Mouse (Mus musculus): ENCODE results near the gene Slc6a17. TPM values are rescaled to one million over a fixed set of nuclear protein-coding genes. Genes with fewer than 3 reads are reported as not detected.

Slc6a17 gene
- not detected for polyA plus RNA-seq (2017; shearing (Covaris generic))

GRCm38 (mm10) chr3:107517631-107518108, at the start of gene Slc6a17:
Gene Slc6a17, minus strand, starts transcription at chr3:107518018.
- ATAC-seq: no peak

DNA sequence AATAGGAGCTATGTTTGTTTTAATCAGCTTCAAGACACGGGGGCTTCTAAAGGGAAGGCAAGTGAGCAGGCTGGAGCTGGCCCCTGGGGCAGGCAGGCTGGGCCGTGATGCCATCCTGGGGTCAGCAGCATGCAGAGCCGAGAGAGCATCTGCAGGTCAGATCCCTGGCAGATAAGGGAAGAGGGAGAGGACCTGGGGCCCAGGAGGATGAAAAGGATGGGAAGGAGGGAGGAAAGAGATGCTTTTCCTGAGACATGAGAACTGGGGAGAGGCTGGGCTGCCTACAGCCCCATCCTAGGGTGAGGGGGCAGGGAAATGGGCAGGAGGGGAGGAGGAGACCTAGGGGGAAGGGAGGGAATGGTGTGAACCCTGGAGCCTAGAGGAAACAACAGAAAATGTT, 47.5 kb upstream of the Slc6a17 start:
- ATAC-seq: no peak

DNA sequence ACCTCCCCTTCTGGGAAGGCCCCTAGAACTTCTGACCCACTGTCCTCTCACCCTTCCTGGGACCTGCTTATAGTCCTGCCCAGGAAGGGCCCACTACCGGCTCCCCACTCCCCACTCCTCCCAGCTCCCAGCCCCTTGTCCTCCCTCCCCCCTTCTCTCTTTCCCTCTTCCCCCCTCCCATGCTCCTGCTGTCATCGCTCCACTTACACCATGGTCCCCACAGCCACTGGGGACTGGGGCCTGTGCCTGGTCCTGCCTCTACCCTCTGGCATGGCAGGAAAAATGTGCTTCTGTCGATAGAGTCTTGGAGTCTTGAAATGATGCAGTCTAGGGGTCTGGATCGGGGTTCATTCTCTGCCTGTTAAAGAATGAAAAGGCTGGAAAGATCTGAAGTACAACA, 46.1 kb upstream of the Slc6a17 start:
- no peak for ATAC-seq

DNA sequence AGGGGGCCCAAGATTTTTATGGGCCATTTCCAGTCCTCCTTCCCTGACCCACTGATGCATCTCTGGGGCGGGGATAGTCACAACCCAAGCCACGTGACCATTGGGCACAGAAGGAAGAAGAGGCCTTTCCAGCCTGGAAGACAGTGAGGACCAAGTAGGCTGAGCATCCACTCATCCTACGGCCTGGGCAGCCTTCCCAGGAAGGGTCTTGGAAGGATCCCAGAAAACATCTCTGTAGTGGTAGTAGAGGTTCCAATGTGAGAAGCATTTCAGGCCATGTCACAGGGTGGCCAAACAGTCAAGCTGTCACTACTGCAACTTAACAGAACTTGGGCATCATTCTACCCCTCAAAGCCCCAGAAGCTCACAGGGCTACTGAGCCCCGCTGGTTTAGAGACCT, 44.8 kb upstream of the Slc6a17 start:
- ATAC-seq: no peak

DNA sequence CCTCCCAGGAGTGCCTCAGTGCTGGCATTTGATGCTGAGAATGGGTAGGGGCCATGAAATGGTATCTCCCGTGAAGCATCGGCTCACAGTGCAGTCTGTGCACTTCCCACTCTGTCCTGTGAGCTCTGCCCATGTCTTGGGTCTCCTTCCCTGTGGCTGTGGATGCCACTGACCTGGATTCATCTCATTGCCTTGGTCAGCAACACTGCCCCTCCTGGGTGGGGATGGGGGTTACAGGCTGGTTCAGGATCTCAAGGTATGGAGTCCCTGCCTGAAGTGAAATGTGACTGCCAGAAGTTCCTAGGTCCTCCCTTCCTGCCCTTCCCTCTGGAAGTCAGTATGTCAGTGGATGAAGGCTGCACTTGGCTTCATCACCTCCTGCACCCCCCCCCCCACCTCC, 44.3 kb upstream of the Slc6a17 start:
- ATAC-seq: no peak

DNA sequence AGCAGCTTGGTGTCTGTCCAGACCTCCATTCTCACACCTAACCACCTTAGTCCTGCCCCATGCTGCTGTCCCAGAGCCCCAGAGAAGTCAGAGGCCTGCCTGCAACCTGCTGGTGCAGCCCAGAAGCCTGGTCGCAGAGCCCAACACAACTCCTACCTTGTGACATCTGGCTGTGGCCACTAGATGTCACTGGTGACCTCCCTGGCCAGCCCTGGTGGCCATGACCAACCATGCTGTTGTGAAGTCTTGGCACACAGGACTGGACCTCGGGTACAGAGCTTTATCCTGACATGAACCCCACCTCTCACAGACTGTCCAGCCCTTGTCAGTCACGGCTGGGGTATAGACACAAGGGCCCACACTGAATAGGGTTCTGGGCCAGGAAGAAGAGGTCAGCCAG, 41.4 kb upstream of the Slc6a17 start:
- ATAC-seq: no peak

- no peak for ATAC-seq
Measured at GRCm38 (mm10) chr3:107558740-107559139, 40.9 kb upstream of the Slc6a17 start.

DNA sequence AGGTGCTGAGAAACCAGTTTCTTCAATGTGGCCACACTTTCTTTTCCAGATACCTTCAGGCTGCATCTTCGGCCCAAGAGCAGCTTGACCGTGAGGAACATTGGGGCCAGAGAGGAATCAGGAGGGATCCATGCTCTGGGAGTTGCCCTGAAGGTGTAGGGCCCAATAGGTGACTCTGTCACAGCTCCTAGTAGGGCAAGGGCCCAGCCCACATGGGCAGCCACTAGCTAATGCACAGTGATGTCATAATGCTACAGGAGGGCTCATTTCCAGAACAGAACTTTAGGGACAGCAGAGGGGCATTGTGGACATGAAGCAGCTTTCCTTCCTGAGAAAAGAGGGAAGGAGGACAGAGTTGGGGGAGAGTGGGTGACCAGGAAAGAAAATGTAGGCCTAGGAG, 37.0 kb upstream of the Slc6a17 start, which contains the start of gene Ubl4b:
Gene Ubl4b, minus strand, starts transcription at position 232 of the 400 bp plus-strand sequence.
- no peak for ATAC-seq

DNA sequence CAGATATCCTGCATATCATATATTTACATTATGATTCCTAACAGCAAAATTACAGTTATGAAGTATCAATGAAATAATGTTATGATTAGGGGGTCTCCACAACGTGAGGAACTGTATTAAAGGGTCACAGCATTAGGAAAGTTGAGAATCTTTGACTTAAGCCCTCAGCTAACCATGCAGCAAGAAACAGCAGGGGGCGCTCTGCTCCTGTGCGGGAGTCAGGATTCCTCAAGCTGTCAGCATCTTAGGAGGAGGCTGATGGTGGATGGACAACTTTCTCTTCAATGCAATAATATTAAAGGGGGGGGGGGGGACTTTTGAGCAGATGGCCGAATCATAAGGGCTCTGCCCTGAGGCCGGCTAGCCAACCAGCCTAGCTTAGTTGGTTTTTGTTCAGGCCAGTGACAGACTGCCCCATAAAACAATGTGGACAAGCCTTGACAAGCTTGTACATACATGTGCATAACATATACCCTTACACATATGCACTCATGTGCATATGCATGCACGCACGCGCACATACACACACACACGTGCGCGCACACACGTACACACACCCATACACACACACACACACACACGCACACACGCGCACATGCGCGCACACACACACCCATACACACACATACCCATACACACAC, 32.7 kb upstream of the Slc6a17 start:
- ATAC-seq: no peak

GRCm38 (mm10) chr3:107546956-107547355, 29.1 kb upstream of the Slc6a17 start:
- ATAC-seq: no peak

GRCm38 (mm10) chr3:107545716-107546412, 28.0 kb upstream of the Slc6a17 start:
- ATAC-seq: no peak

- no peak for ATAC-seq
Measured at GRCm38 (mm10) chr3:107545278-107545677, 27.5 kb upstream of the Slc6a17 start.

DNA sequence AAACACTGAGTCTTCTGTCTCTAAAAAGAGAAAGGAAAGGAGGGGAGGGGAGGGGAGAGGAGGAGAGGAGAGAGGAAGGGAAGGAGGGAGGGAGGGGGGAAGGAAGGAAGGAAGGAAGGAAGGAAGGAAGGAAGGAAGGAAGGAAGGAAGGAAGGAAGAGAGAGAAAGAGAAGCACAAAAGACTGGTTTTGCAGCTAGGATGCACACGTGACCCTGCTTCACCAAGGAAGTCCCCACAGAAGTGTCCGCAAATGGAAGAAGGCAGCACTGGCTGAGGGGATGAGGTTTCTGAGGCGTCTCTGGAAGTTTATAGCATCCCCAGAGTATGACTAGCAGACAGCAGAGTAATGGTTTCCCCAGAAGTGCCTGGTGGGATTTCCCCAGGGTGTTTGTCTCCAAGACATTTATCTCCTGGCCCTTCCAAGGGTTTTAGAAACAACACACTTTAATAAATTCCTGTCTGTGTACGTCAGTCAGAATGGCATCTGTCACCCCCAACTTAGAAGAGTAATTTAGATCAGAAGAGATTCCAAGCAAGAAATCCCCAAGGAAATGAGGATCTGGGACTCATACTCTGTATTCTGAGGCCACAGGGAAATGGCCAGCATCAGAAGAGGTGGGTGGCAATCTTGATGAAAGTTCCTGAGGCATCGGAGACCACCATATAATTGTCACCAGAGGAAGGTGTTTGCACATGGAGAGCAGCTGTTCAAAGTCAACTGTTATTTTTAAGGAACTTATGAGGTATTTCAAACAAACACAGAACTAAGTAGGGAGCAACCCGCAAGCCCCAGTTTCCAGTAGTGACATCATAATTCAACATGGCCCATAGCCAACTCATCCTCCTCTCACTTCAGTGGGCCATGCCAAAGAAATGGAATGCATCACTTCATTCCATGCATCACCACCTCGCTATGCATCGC, 25.6 kb upstream of the Slc6a17 start:
- ATAC-seq: no peak

- ATAC-seq: no peak
Measured at GRCm38 (mm10) chr3:107542584-107542983, 24.8 kb upstream of the Slc6a17 start.

DNA sequence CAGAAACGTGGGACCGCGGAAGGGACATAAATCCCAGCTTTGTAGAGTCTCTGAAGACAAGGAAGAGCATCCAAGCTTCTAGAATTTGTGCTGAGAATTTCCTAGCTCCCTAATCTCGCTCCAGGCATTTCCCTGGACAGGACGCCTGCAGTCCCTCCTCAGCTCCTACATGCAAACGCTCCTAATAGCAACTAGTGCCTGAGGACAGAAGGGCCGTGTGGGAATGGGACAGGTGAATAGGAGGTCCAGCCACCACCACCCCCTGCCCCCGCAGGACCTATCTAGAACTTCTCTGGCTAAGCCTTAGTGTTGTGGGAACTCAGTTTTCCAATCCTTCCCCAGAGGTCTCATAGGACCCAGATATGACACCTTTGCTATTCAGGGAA, 19.7 kb upstream of the Slc6a17 start:
- ATAC-seq: no peak

- ATAC-seq: no peak
Measured at GRCm38 (mm10) chr3:107536810-107537503, 19.1 kb upstream of the Slc6a17 start.

- ATAC-seq: no peak
Measured at GRCm38 (mm10) chr3:107534951-107535350, 17.1 kb upstream of the Slc6a17 start.

DNA sequence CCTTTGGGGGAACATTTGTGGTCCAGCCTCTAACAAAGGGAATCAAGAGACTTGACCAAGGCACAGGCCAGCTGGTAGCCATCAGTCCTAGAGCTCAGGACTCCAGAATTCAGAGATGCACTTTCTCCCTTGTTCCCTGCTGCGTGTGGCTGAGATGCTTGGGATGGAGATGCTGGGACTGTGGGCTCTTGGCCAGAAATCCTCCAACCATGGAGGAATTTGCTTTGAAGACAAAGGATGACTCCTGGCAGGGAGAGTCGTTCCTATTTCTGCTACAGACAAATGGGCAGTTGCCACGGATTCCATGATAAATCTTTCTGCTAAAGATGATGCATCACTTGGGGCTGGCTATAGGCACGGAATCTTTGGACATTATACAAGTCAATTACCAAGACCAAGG, 15.7 kb upstream of the Slc6a17 start:
- no peak for ATAC-seq

DNA sequence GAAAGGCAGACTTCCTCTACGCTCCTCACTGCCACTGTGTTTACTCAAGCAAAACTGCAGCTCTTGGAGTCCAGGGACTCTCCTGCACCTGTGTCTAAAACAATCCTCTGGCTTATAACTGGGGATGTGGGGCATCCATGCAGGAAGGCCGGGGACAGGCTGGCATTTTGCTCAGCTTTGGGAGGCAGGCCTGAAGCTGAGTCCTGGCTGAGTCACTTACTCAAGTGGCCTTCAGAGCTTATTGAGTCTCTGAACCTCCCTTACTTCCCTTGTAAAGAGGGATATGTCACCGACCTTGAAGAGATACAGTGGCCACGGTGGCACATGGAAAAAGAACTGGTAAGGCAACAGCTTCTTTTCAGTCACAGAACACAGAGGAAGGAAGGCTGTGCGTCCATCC, 12.8 kb upstream of the Slc6a17 start:
- ATAC-seq: no peak

DNA sequence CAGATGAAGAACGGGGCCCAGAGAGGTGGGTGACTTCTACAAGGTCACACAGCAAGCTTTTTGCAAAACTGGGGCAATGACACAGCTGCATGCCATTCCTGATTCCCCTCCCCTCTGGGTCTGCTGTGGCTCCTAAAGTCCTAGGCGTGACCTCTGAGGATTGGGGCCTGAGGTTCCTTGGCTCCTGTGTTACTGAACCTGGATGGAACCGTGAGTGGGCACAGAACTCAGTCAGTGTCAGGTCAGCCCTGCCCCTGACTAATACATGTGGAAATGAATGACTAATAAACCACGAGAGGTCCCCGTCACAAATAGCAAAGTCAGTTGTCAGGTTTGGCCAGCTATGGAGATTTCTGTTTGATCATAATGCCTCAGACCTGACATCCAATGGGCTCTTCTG, 11.4 kb upstream of the Slc6a17 start:
- ATAC-seq: no peak

- ATAC-seq: no peak
Measured at GRCm38 (mm10) chr3:107528401-107529118, 10.7 kb upstream of the Slc6a17 start.

DNA sequence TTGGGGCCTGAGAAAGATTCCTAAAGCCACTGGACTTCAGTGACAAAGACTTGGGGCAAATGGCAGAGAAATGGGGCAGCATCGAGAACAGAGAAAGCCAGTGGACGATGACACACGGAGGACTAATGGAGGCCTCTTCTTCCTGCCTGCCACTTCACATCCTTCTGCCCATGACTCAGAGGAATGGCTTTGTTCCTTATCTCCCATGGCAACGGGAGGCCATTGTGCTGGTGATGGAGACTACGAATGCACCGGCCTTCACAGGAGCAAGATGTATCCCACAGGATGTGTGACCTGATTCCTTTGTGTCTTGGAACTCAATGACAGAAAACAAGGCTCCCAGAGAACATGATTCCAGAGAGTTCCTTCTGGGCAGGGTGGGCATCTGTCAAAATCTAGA, 6.7 kb upstream of the Slc6a17 start:
- ATAC-seq: no peak
